ENCODE assay signal across 8 mouse cellular contexts in genomic region chr3:87970939-87971488, GRCm38 (mm10). TPM values are rescaled to one million over a fixed set of nuclear protein-coding genes. Genes with fewer than 3 reads are reported as not detected.
A peak's percentile ranks its signal among the peaks of the same experiment; 100 is the strongest.
DNase-seq lines count a peak whose midpoint lies in the region; ATAC-seq and TF ChIP-seq lines count a peak whose summit lies in the region.

Gene Nes (plus strand): TSS chr3:87971078.

- H3K4me2 ChIP-seq in intestine, embryonic 15.5 days (replicated peaks), result peak within 1 kb of the TSS; percentile 96
- H3K4me2 ChIP-seq in liver, postnatal 0 days (ENCODE audit: low read depth, low read length), result peak within 1 kb of the TSS; percentile 66
- H3K4me2 ChIP-seq in neural tube, embryonic 15.5 days, result peak within 1 kb of the TSS; percentile 97

- peak; percentile 34 for DNase-seq in CD4-positive, CD25-positive, alpha-beta regulatory T cell, adult 2 months (ENCODE audit: low read depth, low spot score)
- DNase-seq in brain, embryonic 18.5 days (ENCODE audit: low read depth, low spot score), result peak; percentile 42
- peak; percentile 58 for DNase-seq in liver, postnatal 0 days
- DNase-seq in layer of hippocampus, adult 9-10 months (ENCODE audit: low spot score), result no peak

- ATAC-seq in CD4-positive, CD25-positive, alpha-beta regulatory T cell, adult 4 months, result no peak
- peak; percentile 47 for ATAC-seq in granulocyte monocyte progenitor cell, adult 5-6 weeks (replicated peaks; ENCODE audit: poor library complexity, severe bottlenecking)
- ATAC-seq in intestine, embryonic 15.5 days, result peak; percentile 73
- ATAC-seq in liver, postnatal 0 days, result peak; percentile 40; the same call in 1 of the 2 replicates
- ATAC-seq in neural tube, embryonic 15.5 days (ENCODE audit: low FRiP score), result peak; percentile 73

- TF ChIP-seq CTCF in liver, postnatal 0 days (IDR thresholded peaks at IDR 0.05; ENCODE audit: low read depth), result no peak

- no peaks in the 10 kb centered on the region for H3K36me3 ChIP-seq in intestine, embryonic 15.5 days
- no peaks in the 10 kb centered on the region for H3K36me3 ChIP-seq in liver, postnatal 0 days (replicated peaks; ENCODE audit: insufficient read depth, low read length)
- H3K36me3 ChIP-seq in neural tube, embryonic 15.5 days, result no peaks in the 10 kb centered on the region

- peaks cover 13% of the 10 kb centered on the region for H3K27me3 ChIP-seq in intestine, embryonic 15.5 days (replicated peaks)
- peaks cover 53% of the 10 kb centered on the region for H3K27me3 ChIP-seq in liver, postnatal 0 days (ENCODE audit: insufficient read depth, low read length)
- peaks cover 9% of the 10 kb centered on the region; the same call in 1 of the 2 replicates for H3K27me3 ChIP-seq in neural tube, embryonic 15.5 days (replicated peaks)

- WGBS in intestine, embryonic 15.5 days, result under 1% methylated on average over 44 of the region's 44 CpGs
- under 1% methylated on average over 44 of the region's 44 CpGs for WGBS in liver, postnatal 0 days (ENCODE audit: insufficient replicate concordance)
- WGBS in neural tube, embryonic 15.5 days, result 0% methylated on average over 44 of the region's 44 CpGs

- no peak for TF ChIP-seq EP300 in liver, postnatal 0 days (IDR thresholded peaks at IDR 0.05; ENCODE audit: low read depth)

- H3K9me3 ChIP-seq in intestine, embryonic 15.5 days, result no peaks in the 10 kb centered on the region
- no peaks in the 10 kb centered on the region for H3K9me3 ChIP-seq in liver, postnatal 0 days (ENCODE audit: low read length)
- no peaks in the 10 kb centered on the region for H3K9me3 ChIP-seq in neural tube, embryonic 15.5 days (replicated peaks)

- H3K27ac ChIP-seq in intestine, embryonic 15.5 days, result peak within 1 kb of the TSS; percentile 73
- H3K27ac ChIP-seq in liver, postnatal 0 days (ENCODE audit: low read depth), result no peak within 1 kb of the TSS
- H3K27ac ChIP-seq in neural tube, embryonic 15.5 days (replicated peaks), result peak within 1 kb of the TSS; percentile 76

- H3K9ac ChIP-seq in intestine, embryonic 15.5 days, result peak within 1 kb of the TSS; percentile 68
- peak within 1 kb of the TSS; percentile 37; the same call in 1 of the 2 replicates for H3K9ac ChIP-seq in liver, postnatal 0 days (replicated peaks)
- peak within 1 kb of the TSS; percentile 62 for H3K9ac ChIP-seq in neural tube, embryonic 15.5 days (replicated peaks)

- H3K4me1 ChIP-seq in intestine, embryonic 15.5 days (replicated peaks), result peaks cover 47% of the 10 kb centered on the region
- peaks cover 13% of the 10 kb centered on the region for H3K4me1 ChIP-seq in liver, postnatal 0 days (ENCODE audit: insufficient read depth)
- peaks cover 48% of the 10 kb centered on the region for H3K4me1 ChIP-seq in neural tube, embryonic 15.5 days

- peak within 1 kb of the TSS; percentile 64 for H3K4me3 ChIP-seq in intestine, embryonic 15.5 days (replicated peaks)
- peak within 1 kb of the TSS; percentile 42 for H3K4me3 ChIP-seq in liver, postnatal 0 days (ENCODE audit: low read depth, low read length)
- peak within 1 kb of the TSS; percentile 58 for H3K4me3 ChIP-seq in neural tube, embryonic 15.5 days (replicated peaks)

RNA-seq across cellular contexts. Expression of gene Nes, which starts in this region (rescaled TPM):
- polyA plus RNA-seq in CD4-positive, CD25-positive, alpha-beta regulatory T cell, adult 4 months (2017; shearing (Covaris generic)), result not detected
- total RNA-seq in granulocyte monocyte progenitor cell, adult 5-6 weeks (2014; fragmentation: Nextera tagmentation), result not detected in 2 replicates
- 0.05 TPM in 1 of 2 replicates, not detected in the other for total RNA-seq in granulocyte monocyte progenitor cell, adult 5-6 weeks (2017)
- 17.0 and 20.0 TPM in 2 replicates for polyA plus RNA-seq in intestine, embryonic 15.5 days (2015; fragmentation: Nextera tagmentation; extraction: Ambion mirVana)
- polyA plus RNA-seq in liver, postnatal 0 days (2015; fragmentation: Nextera tagmentation; extraction: Ambion mirVana), result 0.83 and 0.95 TPM in 2 replicates
- polyA plus RNA-seq in neural tube, embryonic 15.5 days (2015; fragmentation: Nextera tagmentation; extraction: Ambion mirVana), result 22.5 and 22.8 TPM in 2 replicates

Comparison
In these comparisons a context has a peak if more than half of its experiments do, and no peak if none do; other contexts are left out.
1. Peak in ATAC-seq in granulocyte monocyte progenitor cell, adult 5-6 weeks; RNA of the gene not detected or under 1 TPM.
2. Peak in DNase-seq, ATAC-seq, H3K4me3 ChIP-seq, H3K9ac ChIP-seq and H3K4me2 ChIP-seq in liver, postnatal 0 days; RNA of the gene not detected or under 1 TPM.